Comparison of ENCODE assay signal across 8 mouse cellular contexts in the genomic region with DNA sequence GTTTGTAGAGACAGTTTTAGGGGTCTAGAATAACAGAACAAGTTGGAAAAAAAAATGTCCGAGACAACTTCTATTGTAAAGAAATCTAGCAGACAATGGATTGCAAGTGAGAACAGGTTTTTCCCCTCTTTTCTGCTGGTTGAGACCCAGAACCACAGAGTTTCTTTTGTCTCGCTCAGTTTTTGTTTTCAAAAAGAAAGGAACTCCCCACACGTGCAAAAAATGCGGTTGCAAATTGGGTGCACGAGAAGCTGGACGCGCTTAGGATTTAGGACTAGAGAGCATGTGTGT. TPM values are rescaled to one million over a fixed set of nuclear protein-coding genes. Genes with fewer than 3 reads are reported as not detected.
A peak's percentile ranks its signal among the peaks of the same experiment; 100 is the strongest.
DNase-seq lines count a peak whose midpoint lies in the region; ATAC-seq lines count a peak whose summit lies in the region.

No protein-coding gene starts in this region.

- H3K27me3 ChIP-seq in embryonic facial prominence, embryonic 15.5 days: no peaks in the 10 kb centered on the region
- no peaks in the 10 kb centered on the region for H3K27me3 ChIP-seq in limb, embryonic 15.5 days

- peaks cover 8% of the 10 kb centered on the region for H3K4me1 ChIP-seq in embryonic facial prominence, embryonic 15.5 days
- peaks cover 8% of the 10 kb centered on the region for H3K4me1 ChIP-seq in limb, embryonic 15.5 days

- peak overlapping the region; percentile 93 for H3K9ac ChIP-seq in embryonic facial prominence, embryonic 15.5 days
- peak overlapping the region; percentile 84 for H3K9ac ChIP-seq in limb, embryonic 15.5 days

- no peak for DNase-seq in frontal cortex, adult 2 months (ENCODE audit: extremely low spot score in 1 of 2, low spot score in 1 of 2)
- peak; percentile 1 for DNase-seq in 3134 (ENCODE audit: extremely low read depth, insufficient read length, low spot score)
- DNase-seq in right cerebral cortex, postnatal 36 days (ENCODE audit: low spot score in 2 of 2): no peak
- no peak for DNase-seq in left cerebral cortex, adult 8-10 months (ENCODE audit: low spot score in 2 of 2)
- DNase-seq in right cerebral cortex, postnatal 10 days (ENCODE audit: low spot score in 2 of 2): no peak

- H3K27ac ChIP-seq in embryonic facial prominence, embryonic 15.5 days (replicated peaks): peak overlapping the region; percentile 98
- peak overlapping the region; percentile 98 for H3K27ac ChIP-seq in limb, embryonic 15.5 days

- H3K4me3 ChIP-seq in embryonic facial prominence, embryonic 15.5 days (replicated peaks): peak overlapping the region; percentile 87
- peak overlapping the region; percentile 82 for H3K4me3 ChIP-seq in limb, embryonic 15.5 days

- ATAC-seq in frontal cortex, adult (ENCODE audit: low TSS enrichment): 0 out of 2 replicates have a peak, but pooled peaks have one; percentile 4
- no peak for ATAC-seq in embryonic facial prominence, embryonic 15.5 days (ENCODE audit: insufficient number of reproducible peaks, low FRiP score, low TSS enrichment, low read depth)
- no peak for ATAC-seq in limb, embryonic 15.5 days (ENCODE audit: insufficient number of reproducible peaks, low FRiP score, low TSS enrichment, low read depth)

- H3K36me3 ChIP-seq in embryonic facial prominence, embryonic 15.5 days: peaks cover 29% of the 10 kb centered on the region
- peaks cover 31% of the 10 kb centered on the region for H3K36me3 ChIP-seq in limb, embryonic 15.5 days

- WGBS in embryonic facial prominence, embryonic 15.5 days: 0% methylated on average over 7 of the region's 7 CpGs
- 0% methylated on average over 7 of the region's 7 CpGs for WGBS in limb, embryonic 15.5 days

- peak overlapping the region; percentile 63 for H3K4me2 ChIP-seq in embryonic facial prominence, embryonic 15.5 days (replicated peaks)
- H3K4me2 ChIP-seq in limb, embryonic 15.5 days: peak overlapping the region; percentile 60

- no peaks in the 10 kb centered on the region for H3K9me3 ChIP-seq in embryonic facial prominence, embryonic 15.5 days (replicated peaks)
- H3K9me3 ChIP-seq in limb, embryonic 15.5 days: no peaks in the 10 kb centered on the region

RNA-seq across cellular contexts. Expression of a gene that starts 0.5 kb away (rescaled TPM):
- polyA plus RNA-seq in frontal cortex, adult 2 months (2012; rRNA removed): 55.2 and 61.3 TPM in 2 replicates
- 140 and 141 TPM in 2 replicates for polyA plus RNA-seq in embryonic facial prominence, embryonic 15.5 days (2015; fragmentation: Nextera tagmentation; extraction: Ambion mirVana)
- 130 and 131 TPM in 2 replicates for polyA plus RNA-seq in limb, embryonic 15.5 days (2015; fragmentation: Nextera tagmentation; extraction: Ambion mirVana)
- total RNA-seq in left cerebral cortex, adult 8-10 months (2022): 10 to 100 TPM; 27.5 to 36.0 (median 29.2) TPM

RNA-seq across cellular contexts. Expression of a gene that starts 19.4 kb away (rescaled TPM):
- polyA plus RNA-seq in frontal cortex, adult 2 months (2012; rRNA removed): 0.10 and 0.23 TPM in 2 replicates
- not detected in 2 replicates for polyA plus RNA-seq in embryonic facial prominence, embryonic 15.5 days (2015; fragmentation: Nextera tagmentation; extraction: Ambion mirVana)
- not detected in 2 replicates for polyA plus RNA-seq in limb, embryonic 15.5 days (2015; fragmentation: Nextera tagmentation; extraction: Ambion mirVana)
- total RNA-seq in left cerebral cortex, adult 8-10 months (2022): not detected

RNA-seq across cellular contexts. Expression of a gene that starts 21.7 kb away (rescaled TPM):
- polyA plus RNA-seq in frontal cortex, adult 2 months (2012; rRNA removed): 0.11 and 0.20 TPM in 2 replicates
- not detected in 2 replicates for polyA plus RNA-seq in embryonic facial prominence, embryonic 15.5 days (2015; fragmentation: Nextera tagmentation; extraction: Ambion mirVana)
- not detected in 2 replicates for polyA plus RNA-seq in limb, embryonic 15.5 days (2015; fragmentation: Nextera tagmentation; extraction: Ambion mirVana)
- not detected for total RNA-seq in left cerebral cortex, adult 8-10 months (2022)

RNA-seq across cellular contexts. Expression of a gene that starts 32.8 kb away (rescaled TPM):
- 0.06 and 0.11 TPM in 2 replicates for polyA plus RNA-seq in frontal cortex, adult 2 months (2012; rRNA removed)
- polyA plus RNA-seq in embryonic facial prominence, embryonic 15.5 days (2015; fragmentation: Nextera tagmentation; extraction: Ambion mirVana): not detected in 2 replicates
- polyA plus RNA-seq in limb, embryonic 15.5 days (2015; fragmentation: Nextera tagmentation; extraction: Ambion mirVana): not detected in 2 replicates
- total RNA-seq in left cerebral cortex, adult 8-10 months (2022): under 1 TPM in 1 of 4 experiments, not detected in 3; 0.17 TPM

RNA-seq across cellular contexts. Expression of a gene that starts 35.7 kb away (rescaled TPM):
- polyA plus RNA-seq in frontal cortex, adult 2 months (2012; rRNA removed): 24.1 and 24.5 TPM in 2 replicates
- 8.0 and 10.7 TPM in 2 replicates for polyA plus RNA-seq in embryonic facial prominence, embryonic 15.5 days (2015; fragmentation: Nextera tagmentation; extraction: Ambion mirVana)
- 4.0 and 8.6 TPM in 2 replicates for polyA plus RNA-seq in limb, embryonic 15.5 days (2015; fragmentation: Nextera tagmentation; extraction: Ambion mirVana)
- 10 to 100 TPM; 52.2 to 62.2 (median 57.3) TPM for total RNA-seq in left cerebral cortex, adult 8-10 months (2022)
